ENCODE assay signal across 21 mouse cellular contexts in genomic region chr10:127138328-127139141, GRCm38 (mm10). TPM values are rescaled to one million over a fixed set of nuclear protein-coding genes. Genes with fewer than 3 reads are reported as not detected.
DNase-seq lines count a peak whose midpoint lies in the region; ATAC-seq and TF ChIP-seq lines count a peak whose summit lies in the region.
"Had no signal": no experiment of that assay in that cellular context is flagged by ENCODE, and none has a peak within 500 bp of the region (broad histone marks: within the 10 kb centered on the region; RNA-seq: fewer than 3 reads in every experiment).

No protein-coding gene starts in this region.

- H3K27me3 ChIP-seq in kidney, embryonic 14.5 days (ENCODE audit: control insufficient read depth, insufficient read depth, low read length): no peaks in the 10 kb centered on the region
- H3K27me3 ChIP-seq in liver, embryonic 14.5 days (ENCODE audit: control insufficient read depth, insufficient read depth, low read length): no peaks in the 10 kb centered on the region
- H3K27me3 ChIP-seq in stomach, embryonic 16.5 days (ENCODE audit: control insufficient read depth, insufficient read depth, low read length): no peaks in the 10 kb centered on the region
- H3K27me3 ChIP-seq in forebrain, embryonic 16.5 days (replicated peaks; ENCODE audit: control insufficient read depth, insufficient read depth, low read length): no peaks in the 10 kb centered on the region
- H3K27me3 ChIP-seq: embryonic facial prominence, embryonic 15.5 days; heart, embryonic 15.5 days; midbrain, embryonic 15.5 days; Patski had no signal

- no peak for TF ChIP-seq POLR2A in bone marrow, adult 2 months (IDR thresholded peaks at IDR 0.05; ENCODE audit: borderline replicate concordance, control insufficient read depth, low read depth, low read length)

- DNase-seq in kidney, postnatal 14 days: peak; percentile 21
- DNase-seq in liver, embryonic 14.5 days (ENCODE audit: low read depth in 3 of 3, low spot score in 3 of 3): no peak
- no peak for DNase-seq in adrenal gland, adult (ENCODE audit: inconsistent age in 2 of 2, low spot score in 1 of 2)
- DNase-seq: cerebellum, adult 9-11 months; embryo, embryonic 11 days; gastrocnemius, postnatal 10 days; heart, adult 2 months; kidney, adult 18-20 months; left cerebral cortex, postnatal 4 days; lung, embryonic 14.5 days; thymus, postnatal 14 days had no signal

- H3K9me3 ChIP-seq in kidney, embryonic 14.5 days (ENCODE audit: control insufficient read depth, low read length): no peaks in the 10 kb centered on the region
- H3K9me3 ChIP-seq in liver, embryonic 14.5 days (ENCODE audit: control insufficient read depth, low read length): no peaks in the 10 kb centered on the region
- no peaks in the 10 kb centered on the region for H3K9me3 ChIP-seq in stomach, embryonic 16.5 days (replicated peaks; ENCODE audit: control insufficient read depth, low read length)
- no peaks in the 10 kb centered on the region for H3K9me3 ChIP-seq in forebrain, embryonic 16.5 days (ENCODE audit: control insufficient read depth, low read length)
- H3K9me3 ChIP-seq: embryonic facial prominence, embryonic 15.5 days; forebrain, embryonic 10.5 days; heart, embryonic 15.5 days; hindbrain, embryonic 10.5 days; midbrain, embryonic 15.5 days had no signal

- H3K27ac ChIP-seq in kidney, embryonic 14.5 days (ENCODE audit: low read depth, low read length): no peak overlapping the region
- H3K27ac ChIP-seq in bone marrow, adult 2 months (ENCODE audit: control insufficient read depth, insufficient read depth, low read depth, low read length, poor library complexity): peak overlapping the region; percentile 56; the same call in 1 of the 2 replicates
- peak overlapping the region; percentile 13; the same call in 1 of the 2 replicates for H3K27ac ChIP-seq in liver, embryonic 14.5 days
- peak overlapping the region; percentile 65; the same call in 1 of the 2 replicates for H3K27ac ChIP-seq in stomach, embryonic 16.5 days (ENCODE audit: low read length)
- H3K27ac ChIP-seq in forebrain, embryonic 16.5 days (ENCODE audit: low read length): no peak overlapping the region
- H3K27ac ChIP-seq: embryonic facial prominence, embryonic 15.5 days; forebrain, embryonic 10.5 days; heart, adult 2 months; heart, embryonic 15.5 days; hindbrain, embryonic 10.5 days; midbrain, embryonic 15.5 days had no signal

- no peak for TF ChIP-seq CTCF in bone marrow, adult 2 months (IDR thresholded peaks at IDR 0.05; ENCODE audit: control insufficient read depth, insufficient read depth, low read length)
- no peak for TF ChIP-seq CTCF in liver, embryonic 14.5 days (IDR thresholded peaks at IDR 0.05; ENCODE audit: low read depth)

- no peak overlapping the region for H3K4me2 ChIP-seq in kidney, embryonic 14.5 days (replicated peaks; ENCODE audit: low read depth, low read length)
- H3K4me2 ChIP-seq in liver, embryonic 14.5 days (ENCODE audit: low read depth): no peak overlapping the region
- H3K4me2 ChIP-seq in stomach, embryonic 16.5 days (ENCODE audit: low read depth, low read length): no peak overlapping the region
- no peak overlapping the region for H3K4me2 ChIP-seq in forebrain, embryonic 16.5 days (ENCODE audit: low read length)
- H3K4me2 ChIP-seq: embryonic facial prominence, embryonic 15.5 days; heart, embryonic 15.5 days; lung, embryonic 14.5 days; midbrain, embryonic 15.5 days had no signal

- TF ChIP-seq EP300 in liver, embryonic 14.5 days (IDR thresholded peaks at IDR 0.05; ENCODE audit: low read depth): no peak

- ATAC-seq in kidney, embryonic 14.5 days (ENCODE audit: low FRiP score, low TSS enrichment): no peak
- no peak for ATAC-seq in liver, embryonic 14.5 days (ENCODE audit: insufficient read depth)
- peak; percentile 84 for ATAC-seq in stomach, embryonic 16.5 days (ENCODE audit: insufficient read depth, low FRiP score)
- ATAC-seq in forebrain, embryonic 16.5 days: no peak
- ATAC-seq: midbrain, embryonic 15.5 days; Patski had no signal

- no peaks in the 10 kb centered on the region for H3K36me3 ChIP-seq in kidney, embryonic 14.5 days (ENCODE audit: control insufficient read depth, insufficient read depth, low read length)
- no peaks in the 10 kb centered on the region for H3K36me3 ChIP-seq in liver, embryonic 14.5 days (replicated peaks; ENCODE audit: control insufficient read depth, insufficient read depth, low read depth)
- H3K36me3 ChIP-seq in stomach, embryonic 16.5 days (ENCODE audit: control insufficient read depth, insufficient read depth, low read length): no peaks in the 10 kb centered on the region
- no peaks in the 10 kb centered on the region for H3K36me3 ChIP-seq in forebrain, embryonic 16.5 days (ENCODE audit: control insufficient read depth, insufficient read depth)
- H3K36me3 ChIP-seq: embryonic facial prominence, embryonic 15.5 days; forebrain, embryonic 10.5 days; heart, embryonic 15.5 days; hindbrain, embryonic 10.5 days; midbrain, embryonic 15.5 days had no signal

- no peak overlapping the region for H3K9ac ChIP-seq in kidney, embryonic 14.5 days (ENCODE audit: low read depth, low read length)
- H3K9ac ChIP-seq in liver, embryonic 14.5 days (replicated peaks): no peak overlapping the region
- H3K9ac ChIP-seq in stomach, embryonic 16.5 days (ENCODE audit: low read length): no peak overlapping the region
- H3K9ac ChIP-seq in forebrain, embryonic 16.5 days (replicated peaks; ENCODE audit: low read depth, low read length): no peak overlapping the region
- H3K9ac ChIP-seq: embryonic facial prominence, embryonic 15.5 days; heart, embryonic 15.5 days; lung, embryonic 14.5 days; midbrain, embryonic 15.5 days had no signal

- WGBS in kidney, embryonic 14.5 days: 84% methylated on average over 18 of the region's 18 CpGs
- 28% methylated on average over 18 of the region's 18 CpGs for WGBS in bone marrow, adult 2 months
- WGBS in liver, embryonic 14.5 days (ENCODE audit: insufficient replicate concordance): 63% methylated on average over 18 of the region's 18 CpGs
- WGBS in stomach, embryonic 16.5 days: 62% methylated on average over 18 of the region's 18 CpGs
- WGBS in forebrain, embryonic 16.5 days: 89% methylated on average over 18 of the region's 18 CpGs

- no peak overlapping the region for H3K4me3 ChIP-seq in kidney, embryonic 14.5 days (ENCODE audit: low read length)
- no peak overlapping the region for H3K4me3 ChIP-seq in bone marrow, adult 2 months (replicated peaks; ENCODE audit: control insufficient read depth, low read depth, low read length)
- no peak overlapping the region for H3K4me3 ChIP-seq in liver, embryonic 14.5 days (ENCODE audit: insufficient read depth in 1 of 2, low read depth in 2 of 2, low read length in 2 of 2)
- no peak overlapping the region for H3K4me3 ChIP-seq in stomach, embryonic 16.5 days (replicated peaks; ENCODE audit: low read length)
- no peak overlapping the region for H3K4me3 ChIP-seq in forebrain, embryonic 16.5 days (replicated peaks; ENCODE audit: low read length)
- H3K4me3 ChIP-seq: embryonic facial prominence, embryonic 15.5 days; forebrain, embryonic 10.5 days; heart, adult 2 months; heart, embryonic 15.5 days; hindbrain, embryonic 10.5 days; midbrain, embryonic 15.5 days had no signal

- H3K4me1 ChIP-seq in kidney, embryonic 14.5 days (ENCODE audit: control insufficient read depth, insufficient read depth, low read length): no peaks in the 10 kb centered on the region
- peaks cover 10% of the 10 kb centered on the region for H3K4me1 ChIP-seq in bone marrow, adult 2 months (ENCODE audit: control insufficient read depth, insufficient read depth, low read length)
- peaks cover 18 to 39% of the 10 kb centered on the region in 2 experiments for H3K4me1 ChIP-seq in liver, embryonic 14.5 days (replicated peaks; ENCODE audit: control insufficient read depth in 2 of 2, insufficient read depth in 2 of 2, low read length in 1 of 2)
- H3K4me1 ChIP-seq in stomach, embryonic 16.5 days (ENCODE audit: control insufficient read depth, insufficient read depth, low read length): peaks cover 7% of the 10 kb centered on the region; the same call in 1 of the 2 replicates
- H3K4me1 ChIP-seq in forebrain, embryonic 16.5 days (replicated peaks; ENCODE audit: control insufficient read depth, insufficient read depth, low read length): no peaks in the 10 kb centered on the region
- H3K4me1 ChIP-seq: forebrain, embryonic 10.5 days; heart, embryonic 15.5 days; hindbrain, embryonic 10.5 days; midbrain, embryonic 15.5 days had no signal

RNA-seq across cellular contexts. Expression of gene Os9, which starts 17.6 kb away (rescaled TPM):
- polyA plus RNA-seq in kidney, embryonic 14.5 days (2014; fragmentation: Nextera tagmentation; extraction: Ambion mirVana): 31.4 and 47.5 TPM in 2 replicates
- polyA plus RNA-seq in bone marrow, adult 2 months (2011; ENCODE audit: insufficient read depth, insufficient read length, low replicate concordance, missing spikeins): 34.7 and 69.0 TPM in 2 replicates
- 20.9 and 25.0 TPM in 2 replicates for polyA plus RNA-seq in liver, embryonic 14.5 days (2012; rRNA removed)
- polyA plus RNA-seq in liver, embryonic 14.5 days (2014; fragmentation: Nextera tagmentation; extraction: Ambion mirVana): 22.9 and 29.9 TPM in 2 replicates
- 114 and 128 TPM in 2 replicates for polyA plus RNA-seq in stomach, embryonic 16.5 days (2015; fragmentation: Nextera tagmentation; extraction: Ambion mirVana)
- 125 and 126 TPM in 2 replicates for polyA plus RNA-seq in forebrain, embryonic 16.5 days (2015; fragmentation: Nextera tagmentation; extraction: Ambion mirVana)

RNA-seq across cellular contexts. Expression of gene B4galnt1, which starts 26.5 kb away (rescaled TPM):
- polyA plus RNA-seq in kidney, embryonic 14.5 days (2014; fragmentation: Nextera tagmentation; extraction: Ambion mirVana): 6.2 and 8.7 TPM in 2 replicates
- polyA plus RNA-seq in bone marrow, adult 2 months (2011; ENCODE audit: insufficient read depth, insufficient read length, low replicate concordance, missing spikeins): 26.4 and 54.8 TPM in 2 replicates
- polyA plus RNA-seq in liver, embryonic 14.5 days (2012; rRNA removed): 9.9 and 10.4 TPM in 2 replicates
- 14.6 and 17.1 TPM in 2 replicates for polyA plus RNA-seq in liver, embryonic 14.5 days (2014; fragmentation: Nextera tagmentation; extraction: Ambion mirVana)
- 29.3 and 34.3 TPM in 2 replicates for polyA plus RNA-seq in stomach, embryonic 16.5 days (2015; fragmentation: Nextera tagmentation; extraction: Ambion mirVana)
- 41.5 and 45.8 TPM in 2 replicates for polyA plus RNA-seq in forebrain, embryonic 16.5 days (2015; fragmentation: Nextera tagmentation; extraction: Ambion mirVana)

RNA-seq across cellular contexts. Expression of gene Slc26a10, which starts 41.9 kb away (rescaled TPM):
- polyA plus RNA-seq in kidney, embryonic 14.5 days (2014; fragmentation: Nextera tagmentation; extraction: Ambion mirVana): 2.0 and 2.3 TPM in 2 replicates
- not detected in 2 replicates for polyA plus RNA-seq in bone marrow, adult 2 months (2011; ENCODE audit: insufficient read depth, insufficient read length, low replicate concordance, missing spikeins)
- 1.5 and 1.7 TPM in 2 replicates for polyA plus RNA-seq in liver, embryonic 14.5 days (2012; rRNA removed)
- 0.75 and 1.3 TPM in 2 replicates for polyA plus RNA-seq in liver, embryonic 14.5 days (2014; fragmentation: Nextera tagmentation; extraction: Ambion mirVana)
- 1.2 and 1.4 TPM in 2 replicates for polyA plus RNA-seq in stomach, embryonic 16.5 days (2015; fragmentation: Nextera tagmentation; extraction: Ambion mirVana)
- polyA plus RNA-seq in forebrain, embryonic 16.5 days (2015; fragmentation: Nextera tagmentation; extraction: Ambion mirVana): 1.0 and 1.6 TPM in 2 replicates

RNA-seq across cellular contexts. Expression of gene Arhgef25, which starts 51.3 kb away (rescaled TPM):
- 31.0 and 32.9 TPM in 2 replicates for polyA plus RNA-seq in kidney, embryonic 14.5 days (2014; fragmentation: Nextera tagmentation; extraction: Ambion mirVana)
- polyA plus RNA-seq in bone marrow, adult 2 months (2011; ENCODE audit: insufficient read depth, insufficient read length, low replicate concordance, missing spikeins): 9.9 and 25.0 TPM in 2 replicates
- polyA plus RNA-seq in liver, embryonic 14.5 days (2012; rRNA removed): 6.9 and 7.7 TPM in 2 replicates
- polyA plus RNA-seq in liver, embryonic 14.5 days (2014; fragmentation: Nextera tagmentation; extraction: Ambion mirVana): 3.4 and 4.8 TPM in 2 replicates
- polyA plus RNA-seq in stomach, embryonic 16.5 days (2015; fragmentation: Nextera tagmentation; extraction: Ambion mirVana): 71.3 and 77.0 TPM in 2 replicates
- 32.3 and 33.0 TPM in 2 replicates for polyA plus RNA-seq in forebrain, embryonic 16.5 days (2015; fragmentation: Nextera tagmentation; extraction: Ambion mirVana)

RNA-seq across cellular contexts. Expression of gene Dtx3, which starts 57.0 kb away (rescaled TPM):
- polyA plus RNA-seq in kidney, embryonic 14.5 days (2014; fragmentation: Nextera tagmentation; extraction: Ambion mirVana): 107 and 117 TPM in 2 replicates
- 58.4 and 78.7 TPM in 2 replicates for polyA plus RNA-seq in bone marrow, adult 2 months (2011; ENCODE audit: insufficient read depth, insufficient read length, low replicate concordance, missing spikeins)
- polyA plus RNA-seq in liver, embryonic 14.5 days (2012; rRNA removed): 35.9 and 38.6 TPM in 2 replicates
- 11.2 and 15.0 TPM in 2 replicates for polyA plus RNA-seq in liver, embryonic 14.5 days (2014; fragmentation: Nextera tagmentation; extraction: Ambion mirVana)
- 68.6 and 79.4 TPM in 2 replicates for polyA plus RNA-seq in stomach, embryonic 16.5 days (2015; fragmentation: Nextera tagmentation; extraction: Ambion mirVana)
- 179 and 224 TPM in 2 replicates for polyA plus RNA-seq in forebrain, embryonic 16.5 days (2015; fragmentation: Nextera tagmentation; extraction: Ambion mirVana)

Comparison
In these comparisons a context has a peak if more than half of its experiments do, and no peak if none do; other contexts are left out.
1. H3K27ac ChIP-seq: peak in bone marrow, adult 2 months (single experiment), liver, embryonic 14.5 days (single experiment) and stomach, embryonic 16.5 days (single experiment); none in kidney, embryonic 14.5 days (single experiment) and forebrain, embryonic 16.5 days (single experiment).